Mouse (Mus musculus): Measurements from ENCODE around the gene Nacc1. TPM values are rescaled to one million over a fixed set of nuclear protein-coding genes. Genes with fewer than 3 reads are reported as not detected.
A peak's percentile ranks its signal among the peaks of the same experiment; 100 is the strongest.

Nacc1 gene
- total and polyA plus RNA-seq, 3 experiments: 42.5 to 106 TPM; not detected in 1

DNA sequence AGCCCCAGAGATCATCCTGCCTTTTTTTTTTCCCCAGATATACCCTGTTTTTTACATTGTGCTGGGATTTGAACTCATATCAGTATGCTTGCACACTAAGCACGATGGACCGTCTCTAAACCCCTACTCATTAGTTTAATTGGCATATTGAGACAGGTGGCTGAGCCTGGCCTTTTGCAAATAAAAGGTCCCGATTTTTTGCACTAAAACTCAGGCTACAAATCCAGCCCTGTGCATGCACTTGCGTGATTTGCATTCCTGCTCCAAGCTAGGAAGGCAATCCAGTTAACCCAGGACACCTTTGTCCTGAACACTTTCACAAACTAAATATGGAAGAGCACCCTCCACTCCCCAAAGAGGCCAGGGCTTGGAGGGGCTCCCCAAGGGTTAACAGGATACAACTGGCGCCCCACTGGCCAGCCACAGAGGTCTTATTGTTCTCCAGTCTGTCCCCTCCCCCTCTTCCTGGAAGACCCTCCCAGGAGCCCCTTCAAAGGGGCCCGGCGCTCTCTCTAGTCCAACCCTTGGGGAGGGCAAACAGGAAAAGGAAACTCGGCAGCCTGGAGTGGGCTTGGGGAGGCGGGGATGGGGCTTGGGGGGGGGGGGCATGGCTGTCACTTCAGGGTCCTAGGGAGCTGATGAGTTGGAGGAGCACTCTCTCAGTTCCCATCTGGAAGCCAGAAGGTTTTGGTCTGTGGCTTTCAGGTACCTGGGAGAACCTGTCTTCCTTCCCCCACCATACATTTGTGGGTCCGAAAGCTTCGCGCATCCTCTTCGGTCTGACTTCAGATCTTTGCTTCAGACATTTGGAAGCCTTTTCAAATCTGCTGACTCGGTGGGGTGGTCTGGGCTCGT, 32.1 kb downstream of the Nacc1 start:
- H3K27ac ChIP-seq (ENCODE audit: control insufficient read depth, low read depth, low read length): no peak overlapping the region
- H3K79me2 ChIP-seq (ENCODE audit: control insufficient read depth, insufficient read depth, low read length, poor library complexity): peaks cover 4% of the 10 kb centered on the region
- H3K27me3 ChIP-seq (ENCODE audit: control insufficient read depth in 1 of 2, insufficient read depth in 2 of 2, low read length in 2 of 2): no peaks in the 10 kb centered on the region
- H3K36me3 ChIP-seq (ENCODE audit: control insufficient read depth in 1 of 2, insufficient read depth in 2 of 2, low read length in 2 of 2): peaks cover 0 to 21% of the 10 kb centered on the region in 2 experiments; a peak in 2 of 4 replicates
- DNase-seq (ENCODE audit: low read depth, low spot score): no peak
- H3K9ac ChIP-seq (ENCODE audit: control insufficient read depth, low read depth, low read length, poor library complexity, severe bottlenecking): peak overlapping the region; percentile 61; the same call in 1 of the 2 replicates
- H3K4me3 ChIP-seq (ENCODE audit: control insufficient read depth in 1 of 2, insufficient read depth in 1 of 2, low read depth in 2 of 2, low read length in 2 of 2): no peak overlapping the region
- TF ChIP-seq MAX (IDR thresholded peaks at IDR 0.05; ENCODE audit: low read length): no peak
- TF ChIP-seq TBP (IDR thresholded peaks at IDR 0.05; ENCODE audit: low read depth, low read length): no peak
- no peak for TF ChIP-seq JUND (IDR thresholded peaks at IDR 0.05; ENCODE audit: low read depth, low read length)
- TF ChIP-seq USF1 (IDR thresholded peaks at IDR 0.05; ENCODE audit: low read depth, low read length): no peak
- no peak for TF ChIP-seq ZMIZ1 (IDR thresholded peaks at IDR 0.05; ENCODE audit: low read depth, low read length)
- no peak for TF ChIP-seq SIN3A (IDR thresholded peaks at IDR 0.05; ENCODE audit: low read length)
- TF ChIP-seq BHLHE40 (IDR thresholded peaks at IDR 0.05; ENCODE audit: borderline replicate concordance, low read depth, low read length): no peak
- no peaks in the 10 kb centered on the region for H3K9me3 ChIP-seq (replicated peaks; ENCODE audit: insufficient read depth, low read length)
- peaks cover 5 to 27% of the 10 kb centered on the region in 2 experiments for H3K4me1 ChIP-seq (ENCODE audit: control insufficient read depth in 1 of 2, insufficient read depth in 2 of 2, low read length in 2 of 2)

DNA sequence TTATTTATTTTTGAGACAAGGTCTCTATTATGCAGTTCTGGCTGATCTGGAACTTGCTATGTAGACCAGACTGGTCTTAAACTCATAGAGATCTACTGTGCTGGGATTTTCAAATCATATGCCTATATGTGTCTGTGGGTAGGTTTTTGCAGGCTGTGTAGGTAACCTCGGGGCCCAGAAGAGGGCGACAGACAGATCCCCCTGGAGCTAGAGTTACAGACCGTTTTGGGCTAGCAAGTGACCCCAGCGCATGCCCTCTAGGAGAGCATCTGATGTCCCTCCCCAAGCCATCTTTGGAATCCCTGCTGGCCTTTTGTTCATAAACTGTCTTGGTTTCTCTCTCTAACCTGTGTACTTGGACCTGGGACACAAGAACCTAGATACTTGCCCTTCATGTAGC, 33.1 kb downstream of the Nacc1 start:
- H3K4me1 ChIP-seq (ENCODE audit: control insufficient read depth in 1 of 2, insufficient read depth in 2 of 2, low read length in 2 of 2): peaks cover 5 to 21% of the 10 kb centered on the region in 2 experiments
- TF ChIP-seq ZNF384 (IDR thresholded peaks at IDR 0.05; ENCODE audit: low read depth, low read length) (no peak), CTCF (IDR thresholded peaks at IDR 0.05 in 2 of 3, conservative IDR thresholded peaks at IDR 0.05 in 1 of 3; ENCODE audit: control insufficient read depth in 1 of 3, insufficient read depth in 1 of 3, low read depth in 2 of 3, low read length in 3 of 3, poor library complexity in 1 of 3, severe bottlenecking in 1 of 3) (peak; percentile 48 to 66 (median 60)), JUND (IDR thresholded peaks at IDR 0.05; ENCODE audit: low read depth, low read length) (no peak), MXI1 (IDR thresholded peaks at IDR 0.05; ENCODE audit: low read depth, low read length) (no peak), SMC3 (IDR thresholded peaks at IDR 0.05; ENCODE audit: low read depth, low read length) (peak; percentile 51), USF1 (IDR thresholded peaks at IDR 0.05; ENCODE audit: low read depth, low read length) (no peak), MYB (IDR thresholded peaks at IDR 0.05; ENCODE audit: low read depth, low read length) (no peak), RCOR1 (IDR thresholded peaks at IDR 0.05; ENCODE audit: low read depth, low read length) (no peak), GATA1 (IDR thresholded peaks at IDR 0.05; ENCODE audit: low read depth, low read length) (no peak), UBTF (IDR thresholded peaks at IDR 0.05; ENCODE audit: borderline replicate concordance, insufficient read depth, low read depth, low read length) (no peak), GABPA (IDR thresholded peaks at IDR 0.05; ENCODE audit: low read depth, low read length) (no peak), MEF2A (IDR thresholded peaks at IDR 0.05; ENCODE audit: extremely low read depth, insufficient replicate concordance, low read depth, low read length, poor library complexity, severe bottlenecking) (no peak), HCFC1 (IDR thresholded peaks at IDR 0.05; ENCODE audit: low read depth, low read length) (no peak), TBP (IDR thresholded peaks at IDR 0.05; ENCODE audit: low read depth, low read length) (no peak), KAT2A (conservative IDR thresholded peaks at IDR 0.05; ENCODE audit: low read depth, low read length) (no peak), ELF1 (IDR thresholded peaks at IDR 0.05; ENCODE audit: low read depth, low read length) (no peak), CHD2 (IDR thresholded peaks at IDR 0.05; ENCODE audit: low read length) (no peak), MAZ (IDR thresholded peaks at IDR 0.05; ENCODE audit: low read depth, low read length) (no peak), POLR2AphosphoS5 (IDR thresholded peaks at IDR 0.05; ENCODE audit: borderline replicate concordance, low read depth, low read length) (no peak), RAD21 (IDR thresholded peaks at IDR 0.05; ENCODE audit: low read depth, low read length) (peak; percentile 8), ZKSCAN1 (IDR thresholded peaks at IDR 0.05; ENCODE audit: low read depth, low read length) (no peak)

More for the DNA sequence above, 33.1 kb downstream of the Nacc1 start:
- peak; percentile 58 for DNase-seq (ENCODE audit: low read depth, low spot score)
- Histone ChIP-seq H3K4me3 (ENCODE audit: control insufficient read depth in 1 of 2, insufficient read depth in 1 of 2, low read depth in 2 of 2, low read length in 2 of 2) (no peak overlapping the region), H3K36me3 (ENCODE audit: control insufficient read depth in 1 of 2, insufficient read depth in 2 of 2, low read length in 2 of 2) (peaks cover 0 to 19% of the 10 kb centered on the region in 2 experiments; a peak in 2 of 4 replicates), H3K27ac (ENCODE audit: control insufficient read depth, low read depth, low read length) (no peak overlapping the region), H3K79me2 (ENCODE audit: control insufficient read depth, insufficient read depth, low read length, poor library complexity) (peaks cover 1% of the 10 kb centered on the region; the same call in 1 of the 2 replicates), H3K9me3 (replicated peaks; ENCODE audit: insufficient read depth, low read length) (no peaks in the 10 kb centered on the region), H3K27me3 (ENCODE audit: control insufficient read depth in 1 of 2, insufficient read depth in 2 of 2, low read length in 2 of 2) (no peaks in the 10 kb centered on the region), H3K9ac (ENCODE audit: control insufficient read depth, low read depth, low read length, poor library complexity, severe bottlenecking) (no peak overlapping the region)
